25 mouse cellular contexts compared by ENCODE assay signal in genomic region chr2:68040752-68041151, GRCm38 (mm10).
DNase-seq lines count a peak whose midpoint lies in the region; ATAC-seq and TF ChIP-seq lines count a peak whose summit lies in the region.
"Had no signal": no experiment of that assay in that cellular context is flagged by ENCODE, and none has a peak within 500 bp of the region (broad histone marks: within the 10 kb centered on the region; RNA-seq: fewer than 3 reads in every experiment).

No protein-coding gene starts in this region.

- no peaks in the 10 kb centered on the region for H3K27me3 ChIP-seq in stomach, postnatal 0 days (ENCODE audit: control insufficient read depth, insufficient read depth, low read length)
- no peaks in the 10 kb centered on the region for H3K27me3 ChIP-seq in heart, adult 2 months (ENCODE audit: control insufficient read depth, insufficient read depth, low read length)
- H3K27me3 ChIP-seq: embryonic facial prominence, embryonic 13.5 days; forebrain, embryonic 12.5 days; forebrain, embryonic 15.5 days; hindbrain, embryonic 12.5 days; hindbrain, embryonic 15.5 days had no signal

- 0 out of 2 replicates have a peak overlapping the region, but pooled peaks have one; percentile 18 for H3K27ac ChIP-seq in layer of hippocampus, adult 2 months
- no peak overlapping the region for H3K27ac ChIP-seq in stomach, postnatal 0 days (replicated peaks)
- H3K27ac ChIP-seq in heart, adult 2 months, result no peak overlapping the region
- H3K27ac ChIP-seq: embryonic facial prominence, embryonic 10.5 days; embryonic facial prominence, embryonic 13.5 days; forebrain, embryonic 12.5 days; forebrain, embryonic 15.5 days; hindbrain, embryonic 12.5 days; hindbrain, embryonic 15.5 days had no signal

- no peak for TF ChIP-seq EP300 in stomach, postnatal 0 days (optimal IDR thresholded peaks at IDR 0.05)
- no peak for TF ChIP-seq EP300 in heart, adult 2 months (IDR thresholded peaks at IDR 0.05; ENCODE audit: insufficient read depth, low read depth, low read length)

- TF ChIP-seq POLR2A in heart, adult 2 months (IDR thresholded peaks at IDR 0.05; ENCODE audit: insufficient read depth, low read depth, low read length), result no peak

- H3K79me2 ChIP-seq in heart, adult 2 months (replicated peaks; ENCODE audit: control insufficient read depth, insufficient read depth, low read length), result no peaks in the 10 kb centered on the region

- no peaks in the 10 kb centered on the region for H3K4me1 ChIP-seq in stomach, postnatal 0 days (replicated peaks; ENCODE audit: control insufficient read depth, insufficient read depth)
- no peaks in the 10 kb centered on the region for H3K4me1 ChIP-seq in heart, adult 2 months (ENCODE audit: control insufficient read depth, insufficient read depth, low read length)
- H3K4me1 ChIP-seq: embryonic facial prominence, embryonic 10.5 days; embryonic facial prominence, embryonic 13.5 days; forebrain, embryonic 12.5 days; forebrain, embryonic 15.5 days; hindbrain, embryonic 12.5 days; hindbrain, embryonic 15.5 days had no signal

- TF ChIP-seq CTCF in layer of hippocampus, adult 2 months (conservative IDR thresholded peaks at IDR 0.05), result no peak
- no peak for TF ChIP-seq CTCF in stomach, postnatal 0 days (IDR thresholded peaks at IDR 0.05; ENCODE audit: low read depth)
- no peak for TF ChIP-seq CTCF in heart, adult 2 months (IDR thresholded peaks at IDR 0.05)

- intact Hi-C loops in heart, adult 2 months (cut with DNase I), result no loop called here

- 67% methylated on average over 5 of the region's 5 CpGs for WGBS in stomach, postnatal 0 days
- 79% methylated on average over 5 of the region's 5 CpGs for WGBS in heart, adult 2 months

- H3K4me3 ChIP-seq in layer of hippocampus, adult 2 months, result no peak overlapping the region
- no peak overlapping the region for H3K4me3 ChIP-seq in stomach, postnatal 0 days (ENCODE audit: low read depth, low read length)
- H3K4me3 ChIP-seq in heart, adult 2 months, result no peak overlapping the region
- H3K4me3 ChIP-seq: embryonic facial prominence, embryonic 10.5 days; embryonic facial prominence, embryonic 13.5 days; erythroblast, embryonic 14.5 days; forebrain, embryonic 12.5 days; forebrain, embryonic 15.5 days; hindbrain, embryonic 12.5 days; hindbrain, embryonic 15.5 days had no signal

- no peak for DNase-seq in layer of hippocampus, adult 2 months (ENCODE audit: low spot score in 2 of 2)
- DNase-seq in layer of hippocampus, postnatal 36 days, result no peak
- DNase-seq in right cerebral cortex, adult 18-20 months, result peak; percentile 61
- no peak for DNase-seq in right cerebral cortex, postnatal 14 days
- DNase-seq in brain, adult 2 months (ENCODE audit: low read depth, low spot score), result peak; percentile 78
- no peak for DNase-seq in stomach, postnatal 0 days (ENCODE audit: low spot score)
- no peak for DNase-seq in heart, adult 2 months
- DNase-seq: adrenal gland, adult 2 months; adrenal gland, postnatal 14 days; cerebellum, adult 11-12 months; cerebellum, adult 8-10 months; cerebellum, postnatal 10 days; cerebellum, postnatal 36 days; embryo, embryonic 11 days; gastrocnemius, postnatal 10 days; gastrocnemius, postnatal 36 days had no signal

- H3K36me3 ChIP-seq in stomach, postnatal 0 days (ENCODE audit: control insufficient read depth, insufficient read depth, low read length), result no peaks in the 10 kb centered on the region
- no peaks in the 10 kb centered on the region for H3K36me3 ChIP-seq in heart, adult 2 months (ENCODE audit: control insufficient read depth, insufficient read depth, low read length)
- H3K36me3 ChIP-seq: embryonic facial prominence, embryonic 10.5 days; embryonic facial prominence, embryonic 13.5 days; forebrain, embryonic 12.5 days; forebrain, embryonic 15.5 days; hindbrain, embryonic 12.5 days; hindbrain, embryonic 15.5 days had no signal

- no peaks in the 10 kb centered on the region for H3K9me3 ChIP-seq in stomach, postnatal 0 days (ENCODE audit: control insufficient read depth, low read length)
- H3K9me3 ChIP-seq: embryonic facial prominence, embryonic 10.5 days; embryonic facial prominence, embryonic 13.5 days; forebrain, embryonic 12.5 days; forebrain, embryonic 15.5 days; hindbrain, embryonic 12.5 days; hindbrain, embryonic 15.5 days had no signal

- peak; percentile 70; the same call in 1 of the 2 replicates for ATAC-seq in stomach, postnatal 0 days (ENCODE audit: low FRiP score, low TSS enrichment)
- ATAC-seq: CD4-positive, CD25-positive, alpha-beta regulatory T cell, adult 4 months; forebrain, embryonic 15.5 days had no signal

- H3K9ac ChIP-seq in stomach, postnatal 0 days (ENCODE audit: low read length), result no peak overlapping the region
- no peak overlapping the region for H3K9ac ChIP-seq in heart, adult 2 months (ENCODE audit: low read depth, low read length)
- H3K9ac ChIP-seq: embryonic facial prominence, embryonic 13.5 days; forebrain, embryonic 12.5 days; forebrain, embryonic 15.5 days; hindbrain, embryonic 12.5 days; hindbrain, embryonic 15.5 days had no signal

- no peak overlapping the region for H3K4me2 ChIP-seq in stomach, postnatal 0 days (replicated peaks; ENCODE audit: low read depth)
- H3K4me2 ChIP-seq: embryonic facial prominence, embryonic 13.5 days; forebrain, embryonic 12.5 days; forebrain, embryonic 15.5 days; heart, embryonic 11.5 days; hindbrain, embryonic 12.5 days; hindbrain, embryonic 15.5 days had no signal

Comparison
In these comparisons a context has a peak if more than half of its experiments do, and no peak if none do; other contexts are left out.
1. DNase-seq: peak in right cerebral cortex, adult 18-20 months (single experiment) and brain, adult 2 months (single experiment); none in layer of hippocampus, adult 2 months (0 of 2), layer of hippocampus, postnatal 36 days (0 of 2), right cerebral cortex, postnatal 14 days (single experiment), stomach, postnatal 0 days (single experiment) and heart, adult 2 months (0 of 2).